Mouse (Mus musculus) megakaryocyte, embryonic 14.5 days (primary cell): ENCODE measurements around the gene Agap1.

ENCODE experiments used
- FLI1 ChIP-seq: IDR thresholded peaks from 2 replicates; pipeline ENCODE4 v1.6.1; 2012; ENCODE audit warnings: low read length, inconsistent platforms, mixed read lengths
- GATA1 ChIP-seq: IDR thresholded peaks from 3 replicates; pipeline ENCODE4 v1.6.1; 2012; ENCODE audit warnings: mixed read lengths, low read length, inconsistent platforms, borderline replicate concordance

- TF ChIP-seq FLI1 = no peak
- no peak for TF ChIP-seq GATA1
Measured at GRCm38 (mm10) chr1:89428671-89429070, 25.9 kb upstream of the Agap1 start.
